Mouse (Mus musculus) layer of hippocampus, adult 9-10 months (tissue): Measurements from ENCODE around the gene Myo1d.
A peak's percentile ranks its signal among the peaks of the same experiment; 100 is the strongest.

Experiments used
- DNase-seq: peaks from one replicate; pipeline ENCODE4 v3.0.0; 2022; ENCODE audit warnings: low spot score

Gene Myo1d

DNA sequence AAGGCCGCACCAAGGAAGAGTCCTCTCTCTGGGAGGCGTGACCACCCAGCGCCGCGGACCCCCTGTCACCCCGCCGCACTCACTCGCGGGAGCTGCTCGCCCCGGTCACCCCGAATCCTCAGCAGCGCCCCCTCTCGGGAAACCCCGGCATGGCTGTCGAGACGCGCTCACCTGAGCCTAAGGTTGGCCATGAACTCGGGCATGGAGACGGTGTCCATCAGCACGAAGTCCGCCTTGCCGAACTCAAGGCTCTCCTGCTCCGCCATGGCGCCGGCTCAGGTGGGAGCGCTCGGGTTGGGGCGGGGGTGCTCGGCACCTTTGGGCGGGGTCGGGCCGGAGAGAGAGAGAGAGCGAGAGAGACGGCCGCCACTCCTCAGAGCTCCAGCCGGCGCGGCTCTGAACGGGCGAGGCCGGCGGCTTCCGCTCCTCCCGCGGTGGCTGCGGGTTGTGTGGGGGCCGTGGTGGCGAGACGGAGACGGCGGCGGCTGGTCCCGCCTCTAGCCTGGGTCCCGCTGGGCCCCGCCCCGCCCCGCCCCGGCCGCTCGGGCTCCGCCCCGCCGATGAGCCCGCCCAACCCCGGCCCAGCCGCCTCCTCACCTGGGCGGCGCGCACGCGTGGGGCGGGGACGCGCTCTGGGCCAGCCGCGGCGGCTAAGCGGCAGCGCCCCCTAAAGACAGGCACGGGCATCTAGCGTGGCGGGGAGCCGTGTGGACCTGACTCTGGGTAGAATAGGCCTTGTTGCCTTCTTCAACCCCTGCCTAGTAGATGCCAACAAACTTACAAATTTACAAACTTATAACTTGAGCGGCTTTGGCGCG, at the start of gene Myo1d:
Gene Myo1d, minus strand, starts transcription at position 499 of the 818 bp plus-strand sequence.
- peak; percentile 54 for DNase-seq

DNA sequence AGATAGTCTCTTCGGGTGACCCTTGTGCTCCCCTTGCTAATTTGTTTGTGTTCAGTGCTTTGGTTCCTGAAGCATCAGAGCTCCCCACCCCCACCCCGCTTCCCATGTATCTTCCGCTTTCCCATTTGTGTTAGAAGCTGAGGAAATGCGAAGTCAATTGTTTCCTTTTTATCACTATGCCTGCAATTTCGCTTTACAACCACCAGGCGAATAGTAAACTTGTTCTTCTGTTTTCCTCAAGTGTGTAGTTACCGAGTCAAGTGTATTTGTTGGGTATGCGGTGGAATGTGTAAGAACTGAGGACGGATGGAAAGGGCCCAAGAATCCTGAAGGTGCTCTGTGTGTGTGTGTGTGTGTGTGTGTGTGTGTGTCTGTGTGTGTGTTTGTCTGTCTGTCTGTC, 42.0 kb upstream of the Myo1d start:
- no peak for DNase-seq

DNA sequence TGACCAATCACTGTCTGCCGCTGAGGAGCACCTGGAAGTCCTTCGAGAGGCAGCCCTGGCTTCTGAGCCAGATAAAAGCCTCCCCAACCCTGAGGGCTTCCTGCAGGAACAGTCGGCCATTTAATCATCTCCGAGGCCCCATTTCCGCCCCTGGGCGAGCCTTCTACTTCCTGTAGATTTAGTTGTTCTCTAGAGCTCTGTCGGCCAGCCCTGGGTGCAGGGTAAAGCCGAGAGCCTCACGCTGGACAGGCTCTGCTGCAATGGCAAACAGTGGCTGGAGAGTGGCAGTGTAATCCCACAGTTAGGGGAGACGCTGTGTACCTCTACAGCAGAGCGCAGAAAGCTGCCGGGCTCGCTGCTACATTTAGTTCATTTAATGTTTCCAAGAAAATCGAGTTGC, 41.5 kb upstream of the Myo1d start:
- no peak for DNase-seq

DNA sequence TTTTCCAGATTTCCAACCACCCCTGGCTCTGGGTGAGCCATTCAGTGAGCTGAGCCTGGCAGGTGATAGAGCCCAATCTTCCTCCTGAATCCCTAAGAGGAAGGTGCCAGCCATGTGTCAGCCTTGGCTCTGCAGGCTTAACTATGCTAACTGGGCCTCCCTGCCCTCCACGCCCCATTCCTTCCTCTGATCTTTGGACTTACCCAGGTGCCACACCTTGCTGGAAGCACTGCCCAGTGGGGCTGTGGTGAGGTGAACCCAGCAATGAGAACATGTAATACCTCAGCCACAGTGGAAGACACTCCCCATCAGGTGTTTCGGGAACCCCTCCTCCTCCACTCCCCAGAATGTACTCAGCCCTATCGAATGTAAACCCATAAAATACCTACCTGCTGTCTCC, 40.3 kb upstream of the Myo1d start:
- no peak for DNase-seq

DNA sequence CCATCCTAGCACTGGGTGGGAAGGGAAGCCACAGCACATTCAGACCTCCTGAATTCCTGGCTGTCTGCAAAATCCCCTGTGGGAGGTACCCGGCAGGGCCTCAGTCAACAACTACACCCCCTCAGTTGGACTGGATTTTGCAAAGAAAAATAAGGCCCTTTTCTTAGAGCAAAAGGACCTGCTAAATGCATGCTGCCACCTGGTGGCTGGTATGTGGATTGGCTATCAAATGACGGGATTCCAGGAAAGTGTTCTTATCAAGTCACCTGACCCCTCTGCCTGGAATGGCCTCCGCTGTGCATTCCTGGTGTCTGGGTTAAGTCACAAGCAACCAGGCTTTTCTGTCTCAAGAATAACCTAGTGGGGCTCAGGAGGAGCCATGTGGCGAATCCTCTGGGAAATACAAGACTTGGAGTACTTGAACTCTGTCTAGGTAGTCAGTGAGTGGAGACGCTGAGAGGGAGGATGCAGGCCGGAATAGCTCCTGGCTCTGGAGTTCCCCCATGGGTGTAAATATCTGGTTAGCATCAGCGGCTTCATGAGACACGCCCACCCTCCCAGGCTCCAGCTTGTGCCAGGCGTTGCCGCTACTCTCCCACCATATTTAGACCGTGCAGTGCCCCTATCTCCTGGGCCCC, 38.4 kb upstream of the Myo1d start:
- peak; percentile 24 for DNase-seq

DNA sequence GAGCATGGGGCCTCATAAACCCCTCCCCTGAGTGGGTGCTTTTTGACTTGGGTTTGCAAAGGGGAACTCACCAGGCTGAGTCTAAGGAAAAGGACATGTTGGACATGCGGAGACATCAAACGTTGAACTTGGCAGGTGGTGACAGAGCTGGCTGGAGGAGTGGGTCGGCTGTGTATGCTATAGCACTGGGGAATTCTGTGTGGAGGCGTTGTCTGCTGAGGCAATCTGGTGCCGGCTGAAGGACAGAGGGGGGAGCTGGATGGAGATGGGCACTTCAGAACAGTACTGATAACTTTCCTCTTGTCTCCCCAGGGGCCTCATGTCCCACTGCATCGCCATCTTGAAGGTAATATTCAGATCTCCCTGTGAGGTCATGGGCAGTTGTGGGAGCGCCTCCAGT, 35.5 kb upstream of the Myo1d start:
- DNase-seq, result no peak

DNA sequence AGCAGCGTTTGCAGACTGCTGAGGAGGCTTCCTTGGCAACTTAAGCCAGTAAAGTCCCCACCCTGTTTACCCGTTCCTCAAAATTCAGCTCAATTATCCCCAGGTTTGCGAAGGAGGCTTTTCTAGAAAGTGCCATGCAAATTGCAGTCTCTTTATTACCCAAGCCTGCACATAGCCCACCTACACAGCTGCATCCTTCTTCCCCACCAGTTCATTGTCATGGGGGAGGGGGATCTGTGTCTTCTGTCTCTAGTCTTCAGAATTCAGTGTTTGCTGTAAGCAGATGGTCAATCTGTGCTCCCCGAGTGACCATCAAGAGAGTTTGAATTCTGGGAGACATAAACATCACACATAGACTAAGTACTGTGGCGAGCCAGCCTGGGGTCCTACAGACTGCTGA, 31.3 kb upstream of the Myo1d start:
- DNase-seq, result no peak

DNA sequence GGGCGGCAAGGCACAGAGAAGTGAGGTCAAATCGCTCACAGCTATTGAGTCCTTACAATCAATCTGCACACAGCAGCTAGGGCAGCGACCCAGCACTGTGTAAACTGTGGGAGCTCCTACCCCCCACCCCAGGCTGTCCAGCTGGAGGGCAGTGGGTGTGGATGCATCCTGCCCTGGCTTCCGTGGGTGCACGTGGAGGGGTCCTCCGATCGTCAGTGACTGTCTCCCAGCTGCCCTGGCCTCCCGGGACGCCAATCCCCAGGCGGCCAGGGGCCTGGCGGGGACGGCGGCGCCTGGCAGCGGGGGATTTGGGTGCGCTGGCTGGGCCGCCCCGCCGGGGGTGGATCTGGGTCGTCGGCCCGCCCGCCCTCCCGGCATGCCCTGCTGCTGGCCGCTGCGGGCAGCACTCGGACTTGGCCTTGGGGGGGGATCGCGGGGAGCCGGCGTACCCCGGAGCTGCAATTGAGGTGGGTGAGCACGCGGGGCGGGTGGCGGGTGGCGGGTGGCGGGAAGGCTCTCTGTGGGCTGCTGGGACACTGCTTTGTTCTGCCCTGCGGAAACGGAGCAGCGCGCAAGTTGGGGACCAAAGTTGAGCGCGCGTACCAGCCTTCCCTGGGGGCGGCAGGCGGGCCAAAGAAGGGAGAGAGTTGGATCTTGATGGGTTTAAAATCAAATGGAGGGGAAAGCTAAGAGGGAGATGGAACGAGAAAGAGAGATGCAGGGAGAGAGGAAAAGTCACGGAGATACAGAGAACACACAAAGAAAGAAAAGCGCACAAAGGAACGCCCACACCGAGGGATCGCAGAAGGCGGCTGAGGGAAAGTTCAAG, 30.4 kb upstream of the Myo1d start, which contains the start of gene Tmem98:
Gene Tmem98, plus strand, starts transcription at position 183 of the 829 bp plus-strand sequence.
- no peak for DNase-seq

DNA sequence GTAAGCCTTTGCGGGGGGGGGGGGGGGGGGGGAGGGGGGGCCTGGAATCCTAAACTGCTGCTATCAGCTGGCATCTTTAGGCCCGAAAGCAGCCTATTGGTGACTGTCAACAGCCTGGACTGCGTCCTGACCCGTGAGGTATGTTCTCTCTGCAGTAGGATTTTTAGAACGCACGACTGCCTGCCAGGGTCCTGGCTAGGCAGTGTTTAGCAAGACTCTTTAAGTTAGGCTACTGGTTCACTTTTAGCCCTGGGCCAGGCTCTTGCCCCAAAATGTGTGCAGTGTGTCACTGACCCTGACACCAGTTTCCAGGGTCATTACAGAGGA, 29.8 kb upstream of the Myo1d start:
- no peak for DNase-seq

DNA sequence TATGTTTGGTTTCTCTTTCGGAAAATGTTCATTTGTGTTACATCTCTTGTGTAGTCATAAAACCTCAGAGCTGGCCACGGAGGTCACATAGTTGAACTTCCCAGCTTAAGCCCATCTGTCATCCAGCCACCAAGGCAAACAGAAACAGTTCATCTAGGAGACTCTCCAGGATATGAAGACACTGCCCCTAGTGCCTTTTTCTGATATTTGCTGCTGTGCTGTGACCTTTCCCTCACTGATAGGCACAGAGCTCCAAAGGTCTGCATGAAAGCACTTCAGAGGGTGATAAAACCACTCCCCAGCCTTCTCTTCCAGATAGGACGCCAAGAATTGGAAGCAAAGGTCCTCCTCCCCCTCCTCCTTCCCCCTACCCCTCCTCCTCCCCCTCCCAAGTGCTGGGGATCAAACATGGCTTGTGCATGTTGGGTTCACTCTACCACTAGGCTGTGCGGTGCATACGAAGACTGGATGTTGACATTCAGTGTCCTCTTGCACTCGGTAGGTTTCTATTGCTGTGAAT, 28.8 kb upstream of the Myo1d start:
- no peak for DNase-seq

DNA sequence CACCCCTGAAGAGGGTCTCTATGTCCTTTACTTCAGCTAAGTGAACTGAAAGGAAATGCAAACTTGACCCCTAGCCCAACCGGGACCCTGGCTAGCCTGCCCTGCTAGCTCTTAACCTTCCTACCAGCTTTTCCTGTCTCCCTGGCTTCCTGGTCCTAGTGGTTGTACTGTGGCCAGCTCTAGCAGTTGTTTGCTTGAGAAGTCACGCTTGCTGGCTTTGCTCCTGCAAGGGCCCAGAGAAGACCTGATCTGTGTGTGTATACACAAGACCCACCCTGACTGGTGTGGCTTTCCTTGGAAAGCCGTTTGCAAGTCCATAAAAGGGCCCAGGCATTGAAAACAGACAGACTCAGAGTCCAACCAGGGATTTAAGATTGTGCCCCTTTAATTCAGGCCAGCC, 22.9 kb upstream of the Myo1d start:
- no peak for DNase-seq

DNA sequence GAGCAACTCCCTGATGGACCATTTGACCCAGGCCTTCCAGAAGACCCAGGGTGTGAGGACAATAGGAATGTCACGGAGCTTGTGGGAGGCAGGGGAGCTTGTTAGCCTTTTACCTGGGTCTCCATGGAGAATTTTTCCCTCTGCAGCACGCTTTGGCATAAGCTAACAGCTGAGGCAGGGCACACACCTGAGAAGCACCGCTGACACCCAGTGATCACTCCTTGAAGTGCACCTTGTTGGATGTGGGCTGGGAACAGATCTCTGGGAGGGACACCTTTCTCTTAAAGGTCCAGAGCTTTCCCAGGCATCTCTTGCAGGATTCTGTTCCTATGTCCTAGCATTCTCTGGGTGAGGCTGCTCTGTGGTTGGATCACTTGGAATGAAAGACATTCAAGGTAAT, 20.2 kb upstream of the Myo1d start:
- DNase-seq, result no peak

DNA sequence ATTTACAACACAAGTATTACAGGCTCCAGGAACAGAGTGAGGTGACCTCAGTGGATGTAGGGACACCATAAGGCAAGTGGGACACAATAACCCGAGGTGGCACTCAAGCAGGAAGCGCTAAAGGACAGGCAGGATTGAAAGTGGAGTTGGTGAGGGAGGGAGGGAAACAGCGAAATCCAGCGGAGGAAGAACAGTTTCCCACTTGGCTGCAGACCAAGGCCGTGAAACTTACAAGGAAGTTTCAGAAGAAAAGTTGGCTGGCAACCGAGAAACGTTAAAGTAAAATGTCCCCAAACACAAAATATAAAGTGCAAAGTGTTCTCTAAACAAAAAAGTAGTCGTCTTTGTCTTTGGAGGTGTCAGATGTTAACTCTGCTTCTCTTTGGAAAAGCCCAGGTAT, 15.6 kb upstream of the Myo1d start:
- no peak for DNase-seq

DNA sequence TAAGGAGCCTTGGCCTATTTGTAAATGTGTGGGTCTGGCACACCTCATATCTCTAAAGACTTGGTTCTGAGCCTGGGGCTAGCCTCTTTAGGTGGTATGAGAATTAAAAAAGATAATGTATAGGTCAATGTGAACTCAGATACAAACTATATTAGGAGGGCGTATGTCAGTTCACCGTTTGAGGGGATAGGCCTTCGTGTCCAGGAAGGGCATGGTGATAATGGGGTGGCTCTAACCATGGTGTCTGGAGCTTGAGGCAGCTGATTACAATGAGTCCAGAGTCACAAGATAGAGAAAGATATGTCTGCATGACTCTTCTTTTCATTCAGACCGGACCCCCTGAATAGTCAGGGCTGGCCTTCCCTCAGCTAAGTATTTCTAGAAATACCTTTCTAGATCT, 14.5 kb upstream of the Myo1d start:
- DNase-seq, result no peak

DNA sequence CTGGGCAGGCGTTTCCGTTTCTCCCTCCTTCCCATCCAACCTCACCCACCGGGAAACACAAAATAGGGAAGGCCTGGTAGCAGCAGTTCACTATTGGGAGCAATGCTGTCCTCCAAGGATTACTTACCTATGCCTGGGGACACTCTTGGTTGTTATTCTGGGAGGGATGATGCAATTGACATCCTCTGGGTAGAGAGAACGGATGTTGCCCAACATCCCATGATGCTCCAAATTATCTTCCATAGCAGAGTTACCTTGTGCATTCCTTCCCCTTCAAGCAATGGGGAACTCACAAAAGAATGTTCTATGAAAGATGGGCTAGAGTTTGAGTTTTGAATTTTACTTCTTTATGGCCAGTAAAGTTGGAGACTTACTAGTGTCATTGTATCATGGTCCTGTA, 13.6 kb upstream of the Myo1d start:
- DNase-seq, result no peak

DNA sequence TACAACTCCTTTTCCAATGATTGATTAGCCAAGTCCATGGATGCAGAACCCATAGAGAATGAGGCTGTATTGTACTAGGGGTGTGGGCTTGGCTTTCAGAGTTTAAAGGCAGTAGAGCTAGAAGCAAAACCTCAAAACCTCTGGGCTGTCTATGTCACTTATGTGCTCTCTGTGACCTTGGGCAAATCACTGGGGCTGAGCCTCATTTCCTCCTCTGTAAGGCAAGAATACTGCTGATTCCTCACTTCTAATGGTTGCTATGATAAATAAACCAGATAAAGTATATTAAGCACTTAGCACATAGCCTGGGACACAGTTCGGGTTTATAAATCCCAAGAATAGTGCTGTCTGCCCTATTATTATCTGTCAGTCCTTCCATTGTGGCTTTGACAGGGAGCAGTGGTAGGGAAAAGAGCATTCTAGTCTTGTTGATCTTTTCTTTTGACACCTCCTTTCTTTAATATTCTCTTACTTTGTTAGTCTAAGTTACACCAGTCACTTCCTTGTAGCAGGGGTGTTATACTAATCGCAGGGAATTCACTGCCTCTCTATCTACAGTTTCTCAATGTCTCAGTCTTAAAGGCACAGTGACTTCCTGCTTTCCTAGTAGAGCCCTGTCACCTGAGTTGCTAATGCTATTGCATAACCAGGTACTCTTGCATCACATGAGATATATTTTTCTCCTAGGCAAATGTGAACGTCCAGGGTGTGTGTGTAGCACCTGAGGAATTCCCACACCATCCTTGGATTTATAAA, 12.0 kb upstream of the Myo1d start:
- no peak for DNase-seq

DNA sequence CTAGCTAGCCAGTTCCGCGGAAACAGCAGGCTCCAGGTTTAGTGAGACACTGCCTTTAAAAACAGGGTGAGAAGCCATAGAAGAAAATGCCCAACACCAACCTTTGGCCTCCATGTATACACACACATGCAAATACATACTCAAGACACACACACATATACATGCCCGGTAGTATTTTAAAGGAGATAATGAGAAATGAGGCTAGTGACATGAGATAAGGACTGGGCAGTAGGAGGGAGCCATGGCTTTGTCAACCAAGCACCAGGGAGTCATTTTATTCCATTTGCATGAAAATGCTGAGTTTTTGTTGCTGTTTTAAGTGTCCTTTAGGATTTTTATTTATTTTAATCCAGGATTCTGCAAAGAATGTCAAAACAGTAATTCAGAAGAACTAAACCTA, 10.6 kb upstream of the Myo1d start:
- DNase-seq, result no peak

DNA sequence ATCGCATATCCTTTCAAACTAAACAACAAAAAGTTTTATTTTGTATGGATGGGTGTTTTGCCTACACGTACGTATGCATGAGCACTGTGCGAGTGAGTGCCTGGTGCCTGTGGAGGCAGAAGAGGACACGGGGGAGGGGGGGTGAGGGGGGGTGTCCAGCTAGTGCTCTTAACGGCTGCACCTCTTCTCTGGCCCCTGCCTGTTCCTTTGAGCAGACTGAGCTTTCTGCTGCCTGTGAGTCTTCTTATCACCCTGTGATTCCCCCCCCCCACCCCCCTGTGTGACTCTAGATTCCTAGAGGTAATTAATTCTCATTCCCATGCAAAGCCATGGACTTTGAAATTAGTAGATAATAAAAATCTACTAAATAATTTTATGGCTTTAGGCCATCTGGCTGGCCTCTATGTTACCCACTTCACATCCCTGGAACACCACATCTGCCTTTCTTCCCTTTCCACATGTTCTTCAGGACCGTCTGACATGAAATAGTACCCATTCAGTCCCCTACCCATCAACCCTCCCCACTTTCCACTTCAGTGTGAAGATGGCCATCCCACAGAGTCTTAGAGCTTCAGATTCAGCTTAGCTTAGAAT, 9.9 kb upstream of the Myo1d start:
- no peak for DNase-seq

DNA sequence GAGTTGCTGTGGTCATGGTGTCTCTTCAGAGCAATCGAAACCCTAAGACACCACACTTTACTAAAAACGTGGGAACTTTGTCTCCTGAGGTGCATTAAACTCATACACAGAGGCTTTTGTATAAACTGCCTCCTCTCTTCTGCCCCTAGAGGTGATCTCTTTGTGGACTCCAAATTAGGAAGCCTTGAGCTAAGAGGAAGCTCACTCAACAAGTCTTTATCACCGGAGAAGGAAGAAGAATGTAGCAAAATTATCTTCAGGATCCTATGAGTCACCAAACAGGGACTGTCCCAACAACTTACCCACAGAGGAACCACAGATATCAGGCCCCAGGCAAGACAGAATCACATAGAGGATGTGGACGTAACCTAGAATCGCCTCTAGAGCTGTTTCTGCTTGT, 5.8 kb upstream of the Myo1d start:
- DNase-seq, result no peak

DNA sequence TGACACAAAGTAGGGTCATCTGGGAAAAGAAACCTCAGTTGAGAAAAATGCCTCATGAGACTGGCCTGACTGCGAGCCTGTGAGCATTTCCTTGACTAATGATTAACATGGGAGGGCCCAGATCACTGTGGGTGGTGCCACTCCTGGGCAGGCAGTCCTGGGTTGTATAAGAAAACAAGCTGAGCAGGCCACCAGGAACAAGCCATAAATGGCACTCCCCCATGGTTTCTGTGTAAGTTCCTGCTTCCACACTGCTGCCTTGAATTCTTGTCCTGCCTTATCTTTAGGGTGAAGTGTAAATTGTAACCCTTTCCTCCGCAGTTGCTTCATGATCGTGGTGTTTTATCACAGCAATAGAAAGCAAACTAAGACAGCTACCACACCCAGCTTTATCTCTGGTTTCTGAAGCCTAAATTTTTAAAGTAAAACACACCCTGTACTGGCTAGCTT, 4.5 kb upstream of the Myo1d start:
- DNase-seq, result no peak

DNA sequence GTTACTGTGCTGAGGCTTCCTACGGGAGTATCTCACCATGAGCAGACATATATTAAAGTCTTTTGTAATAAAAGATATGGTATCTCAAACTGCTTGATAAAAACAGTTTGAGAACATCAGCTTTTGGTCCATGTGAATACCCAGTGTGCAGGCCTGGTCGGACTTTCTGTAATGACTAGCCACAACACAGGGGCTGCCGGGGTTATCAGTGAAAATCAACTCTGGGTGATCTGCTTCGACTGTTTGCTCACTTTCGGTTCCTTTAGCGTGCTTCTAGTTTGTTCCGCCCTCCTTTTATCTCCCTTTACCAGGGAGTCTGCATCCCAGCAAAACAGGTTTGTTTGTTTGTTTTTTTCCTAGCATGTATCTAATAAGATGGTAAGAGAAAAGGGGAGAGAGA, 3.6 kb upstream of the Myo1d start:
- no peak for DNase-seq

DNA sequence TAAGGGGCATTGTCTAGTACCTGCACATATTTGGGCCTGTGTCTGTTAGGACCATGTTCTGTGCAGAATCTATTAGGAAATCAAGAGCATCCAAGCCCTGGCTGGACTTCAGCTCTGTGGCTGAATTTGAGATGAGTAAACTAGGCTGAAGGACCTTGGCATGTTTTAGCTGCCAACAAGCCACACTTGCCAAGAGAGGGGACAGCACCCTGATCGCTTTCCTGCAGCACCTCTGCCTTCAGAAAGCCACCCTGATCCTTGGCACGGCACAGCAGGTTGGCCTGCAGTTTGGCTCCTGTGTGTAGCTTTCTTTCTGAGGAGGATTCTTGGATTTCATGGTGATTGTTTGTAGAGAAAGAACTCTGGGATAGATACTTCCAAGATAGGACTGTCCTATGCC, 1.7 kb upstream of the Myo1d start:
- DNase-seq, result no peak
